Mouse (Mus musculus): ENCODE measurements around the gene Asah2.

The Asah2 gene

GRCm38 (mm10) chr19:31975882-31976281, 132.1 kb downstream of the Asah2 start:
- DNase-seq (ENCODE audit: low spot score in 2 of 2) = peak in 1 of 2 experiments; percentile 17

- DNase-seq (ENCODE audit: low spot score in 2 of 2) = peak; percentile 78 to 92
These were observed 136.0 kb downstream of the Asah2 start for GRCm38 (mm10) chr19:31971998-31972397.

- DNase-seq (ENCODE audit: low spot score in 2 of 2) = no peak
These were observed 136.6 kb downstream of the Asah2 start for GRCm38 (mm10) chr19:31971405-31971804.

- no peak for DNase-seq (ENCODE audit: low spot score in 2 of 2)
These were observed 140.0 kb downstream of the Asah2 start for GRCm38 (mm10) chr19:31967933-31968532.

GRCm38 (mm10) chr19:31963147-31963546, 144.9 kb downstream of the Asah2 start:
- DNase-seq (ENCODE audit: low spot score in 2 of 2) = no peak

GRCm38 (mm10) chr19:31960434-31960833, 147.6 kb downstream of the Asah2 start:
- DNase-seq (ENCODE audit: low spot score in 2 of 2) = no peak

GRCm38 (mm10) chr19:31956359-31956758, 151.7 kb downstream of the Asah2 start:
- DNase-seq (ENCODE audit: low spot score in 2 of 2) = no peak

GRCm38 (mm10) chr19:31954696-31955095, 153.3 kb downstream of the Asah2 start:
- DNase-seq (ENCODE audit: low spot score in 2 of 2) = no peak

GRCm38 (mm10) chr19:31954267-31954666, 153.7 kb downstream of the Asah2 start:
- DNase-seq (ENCODE audit: low spot score in 2 of 2) = no peak

GRCm38 (mm10) chr19:31953799-31954198, 154.2 kb downstream of the Asah2 start:
- DNase-seq (ENCODE audit: low spot score in 2 of 2) = no peak

- no peak for DNase-seq (ENCODE audit: low spot score in 2 of 2)
These were observed 157.1 kb downstream of the Asah2 start for GRCm38 (mm10) chr19:31950793-31951489.

Measured in thymus, postnatal 10 days (tissue).